Mouse (Mus musculus): ENCODE results near the gene Gm10642. TPM values are rescaled to one million over a fixed set of nuclear protein-coding genes. Genes with fewer than 3 reads are reported as not detected.

The Gm10642 gene
- under 1 TPM; 0.18 to 0.20 TPM for polyA plus RNA-seq (2012; fragmentation: generic; extraction: Trizol)

DNA sequence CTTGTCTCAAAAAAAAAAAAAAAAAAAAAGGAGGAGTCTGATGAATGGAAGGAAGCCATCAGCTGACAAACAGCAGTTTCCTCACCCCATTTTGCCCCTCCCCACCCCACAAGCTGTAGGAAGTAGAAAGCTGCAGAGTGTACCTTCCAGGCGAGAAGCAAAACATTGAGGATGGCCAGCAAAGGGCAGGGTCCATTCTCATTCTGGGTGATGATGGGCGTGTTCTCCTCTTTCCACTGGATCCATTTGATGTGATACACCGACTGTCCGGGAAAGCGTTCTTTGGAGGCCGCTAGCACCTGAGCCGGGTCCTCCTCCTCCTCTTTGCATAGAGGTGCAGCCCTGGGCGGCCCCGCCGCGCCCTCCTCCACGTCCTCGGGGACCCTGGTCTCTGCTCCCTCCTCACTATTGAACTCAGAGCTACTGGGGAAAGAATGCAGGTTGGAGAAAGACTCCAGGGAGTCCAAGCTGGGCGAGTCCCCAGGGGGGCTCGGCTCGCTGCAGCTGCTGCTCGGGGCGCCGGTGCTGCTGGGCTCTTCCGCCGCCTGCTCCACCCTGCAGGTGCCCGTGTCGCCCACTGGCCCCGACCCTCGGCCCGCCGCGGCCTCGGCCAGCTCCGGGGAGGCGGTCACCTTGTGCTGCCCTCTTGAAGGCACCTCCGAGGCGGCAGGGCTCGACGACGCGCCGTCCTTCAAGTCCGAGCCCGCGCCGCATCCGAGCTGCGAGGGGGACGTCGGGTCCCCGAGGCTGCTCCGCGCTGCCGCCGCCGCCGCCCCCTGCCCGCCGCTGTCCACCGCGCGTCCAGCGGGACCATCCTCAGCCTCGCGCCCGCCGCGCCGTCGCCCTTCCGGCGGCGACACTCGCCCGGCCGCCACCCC, at the start of gene Gm10642:
Gm10642 (plus strand) TSS at position 122 of the 878 bp plus-strand sequence.

GRCm38 (mm10) chr9:70657013-70657967, 1.2 kb downstream of the Gm10642 start, which contains the start of gene Mindy2:
Gene Mindy2 (minus strand): TSS chr9:70657174.

DNA sequence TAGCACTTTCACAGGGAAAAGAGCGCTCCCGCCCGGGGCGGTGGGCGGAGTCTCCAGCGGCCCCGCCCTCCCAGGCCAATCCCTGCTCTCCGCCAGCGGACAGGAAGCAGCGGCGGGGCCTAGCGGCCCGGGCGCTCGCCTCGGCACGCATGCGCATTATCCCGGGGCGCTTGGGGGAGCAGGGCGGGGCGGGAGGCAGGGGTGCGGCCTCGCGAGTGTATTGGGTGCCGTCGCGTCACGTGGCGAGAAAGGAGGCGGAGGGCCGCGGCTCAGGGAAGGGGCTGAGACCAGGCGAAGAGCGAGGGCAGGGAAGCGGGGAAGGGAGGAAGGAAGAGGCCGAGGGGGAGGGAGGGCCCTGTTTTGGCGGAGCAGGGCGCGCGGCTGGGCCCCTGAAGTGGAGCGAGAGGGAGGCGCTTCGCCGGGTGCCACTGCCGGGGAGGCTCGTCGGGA, 22.7 kb downstream of the Gm10642 start, which contains the start of gene Adam10:
Adam10 (plus strand) TSS at position 316 of the 450 bp plus-strand sequence.

Other genes with a start within 250 kb of the Gm10642 start
- 100 to 1,000 TPM in 1 of 2 experiments, 10 to 100 TPM in 1; 30.4 to 147 TPM for gene Ccnb2, start 234.7 kb upstream of the Gm10642 start, polyA plus RNA-seq (2012; fragmentation: generic; extraction: Trizol)
- 1 to 10 TPM; 1.1 to 5.6 TPM for gene Rnf111, start 152.5 kb upstream of the Gm10642 start, polyA plus RNA-seq (2012; fragmentation: generic; extraction: Trizol)
- gene Sltm, start 113.5 kb upstream of the Gm10642 start, polyA plus RNA-seq (2012; fragmentation: generic; extraction: Trizol) = 10 to 100 TPM in 1 of 2 experiments, 1 to 10 TPM in 1; 1.9 to 10.8 TPM
- 1 to 10 TPM in 1 of 2 experiments, under 1 TPM in 1; 0.30 to 2.1 TPM for gene Mindy2, start 923 bp downstream of the Gm10642 start, polyA plus RNA-seq (2012; fragmentation: generic; extraction: Trizol)
- gene Adam10, start 22.7 kb downstream of the Gm10642 start, polyA plus RNA-seq (2012; fragmentation: generic; extraction: Trizol) = 10 to 100 TPM in 1 of 2 experiments, 1 to 10 TPM in 1; 1.1 to 11.7 TPM